Mouse (Mus musculus) lung, embryonic 15.5 days (tissue): Measurements from ENCODE around the gene Zfp809. TPM values are rescaled to one million over a fixed set of nuclear protein-coding genes. Genes with fewer than 3 reads are reported as not detected.
"Not testable (repeated sequence)": the region's sequence is repeated elsewhere in the genome, so short reads cannot be mapped to it uniquely, and the experiment has no call there.

Source experiments
- ATAC-seq: fragments of 200-750 bp; cut with Nextera tagmentation; 2 replicates; pipeline ENCODE4 v1.8.0; 2017; ENCODE audit warnings: moderate number of reproducible peaks, borderline replicate concordance; ENCODE audit not compliant: low FRiP score, low TSS enrichment; ENCODE audit errors: extremely low read depth
- H3K27ac ChIP-seq: fragments of 300-500 bp; sonication (generic); 2 replicates; pipeline ENCODE4 v1.5.1; 2015; ENCODE audit warnings: moderate library complexity, mild to moderate bottlenecking, inconsistent platforms
- H3K27me3 ChIP-seq: fragments of 300-500 bp; sonication (generic); 2 replicates; pipeline ENCODE4 v1.6.1; 2015; ENCODE audit warnings: inconsistent platforms
- H3K36me3 ChIP-seq: fragments of 300-500 bp; sonication (generic); 2 replicates; pipeline ENCODE4 v1.6.1; 2015; ENCODE audit warnings: inconsistent platforms
- H3K4me1 ChIP-seq: fragments of 300-500 bp; sonication (generic); 2 replicates; pipeline ENCODE4 v1.6.1; 2015; ENCODE audit warnings: inconsistent platforms
- H3K4me2 ChIP-seq: fragments of 300-500 bp; sonication (generic); 2 replicates; pipeline ENCODE4 v1.6.1; 2015; ENCODE audit warnings: inconsistent platforms, mild to moderate bottlenecking, moderate library complexity
- H3K4me3 ChIP-seq: fragments of 300-500 bp; sonication (generic); 2 replicates; pipeline ENCODE4 v1.5.1; 2015; ENCODE audit warnings: mild to moderate bottlenecking, inconsistent platforms
- H3K9ac ChIP-seq: fragments of 300-500 bp; sonication (generic); 2 replicates; pipeline ENCODE4 v1.6.1; 2015; ENCODE audit warnings: inconsistent platforms
- H3K9me3 ChIP-seq: fragments of 300-500 bp; sonication (generic); 2 replicates; pipeline ENCODE4 v1.6.1; 2016; ENCODE audit warnings: inconsistent platforms
- WGBS: fragments of 180-500 bp; shearing (Covaris S2); methylation state at CpG from one replicate; pipeline ENCODE4 v1.1.7; 2015; 5-methylcytosine and 5-hydroxymethylcytosine counted together
- polyA plus RNA-seq: library from polyadenylated mRNA; unstranded; fragments of >200 nt; fragmentation: Nextera tagmentation; extraction: Ambion mirVana; gene quantifications from 2 replicates; pipeline ENCODE4 v1.2.1, GENCODE M21; 2015

Zfp809 gene
- polyA plus RNA-seq = 20.1 and 24.7 TPM in 2 replicates

DNA sequence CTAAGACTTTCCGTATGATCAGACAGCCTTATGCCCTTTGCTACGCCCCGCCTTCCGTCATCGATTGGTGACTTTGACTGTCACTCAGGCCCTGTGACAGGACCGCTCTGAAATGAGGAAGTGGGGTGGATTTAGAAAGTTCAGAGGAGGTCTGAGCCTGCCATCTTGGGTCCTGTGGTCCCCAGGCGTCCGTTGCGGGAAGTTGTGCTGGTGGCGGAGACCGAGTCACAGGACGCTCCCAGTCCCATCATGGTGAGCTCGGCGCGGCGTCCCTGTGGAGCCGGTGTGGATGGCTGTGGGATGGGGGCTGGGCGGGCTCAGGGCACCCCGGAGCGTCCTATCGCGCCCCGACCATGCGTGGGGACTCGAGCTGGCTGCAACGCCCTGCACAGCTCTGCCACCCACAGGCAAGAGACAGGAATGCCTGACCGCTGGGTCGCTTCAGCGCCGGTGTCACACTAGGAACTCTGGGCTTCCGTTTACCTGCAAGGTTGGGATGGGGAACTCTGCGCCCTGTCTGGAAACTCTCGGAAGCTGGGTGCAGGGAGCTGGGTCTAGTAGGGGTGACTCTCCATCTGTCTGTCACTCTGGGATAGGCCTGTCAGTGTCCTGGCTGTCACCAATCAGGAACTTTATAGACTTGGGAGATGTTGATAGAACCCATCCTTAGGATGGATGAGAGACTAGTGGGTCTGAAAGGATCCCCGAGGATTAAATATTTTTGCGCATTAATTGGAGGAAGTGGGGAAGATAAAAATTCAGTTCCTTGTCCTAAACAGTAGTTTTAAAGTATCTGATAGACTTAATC lies at the start of gene Zfp809:
Gene Zfp809 (plus strand): TSS at position 134 of the 808 bp plus-strand sequence.
- Histone ChIP-seq H3K4me1 (peaks cover 10% of the 10 kb centered on the region; the same call in 1 of the 2 replicates), H3K9ac (peak within 1 kb of the TSS; percentile 92), H3K27me3 (no peaks in the 10 kb centered on the region), H3K4me3 (peak within 1 kb of the TSS; percentile 93), H3K4me2 (peak within 1 kb of the TSS; percentile 67), H3K27ac (peak within 1 kb of the TSS; percentile 98), H3K36me3 (peaks cover 3% of the 10 kb centered on the region; the same call in 1 of the 2 replicates), H3K9me3 (no peaks in the 10 kb centered on the region)
- 1% methylated on average over 35 of the region's 35 CpGs for WGBS
- ATAC-seq = peak; percentile 97

DNA sequence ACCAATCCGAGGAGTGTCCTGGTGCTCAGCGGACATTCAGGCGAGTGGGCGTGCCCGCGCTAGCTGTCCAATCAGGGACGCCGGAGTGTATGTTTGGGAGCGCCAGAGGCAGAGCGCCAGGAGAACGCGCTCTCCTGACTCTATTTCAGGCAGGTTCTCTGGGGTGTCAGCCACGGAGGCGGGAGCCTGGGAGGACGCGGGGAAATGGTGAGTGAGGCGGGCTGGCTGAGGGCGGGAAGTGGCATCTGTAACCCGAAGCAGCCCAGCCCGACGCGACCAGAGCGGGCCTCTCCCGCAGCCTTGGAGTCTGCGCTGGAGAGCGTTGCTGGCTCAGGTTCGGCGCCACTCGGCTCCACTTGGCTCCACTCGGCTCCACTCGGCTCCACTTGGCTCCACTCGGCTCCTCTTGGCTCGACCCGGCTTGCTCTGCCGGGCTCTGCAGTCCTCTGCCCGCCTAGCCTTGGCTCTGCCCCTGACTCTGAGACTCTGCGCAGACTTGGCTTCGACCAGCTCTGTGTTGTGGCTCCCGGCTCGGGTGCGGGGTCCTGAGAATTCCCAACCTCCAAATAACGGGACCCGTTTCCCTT lies 37.4 kb upstream of the Zfp809 start, which contains the start of gene Zfp872:
Gene Zfp872 (plus strand): TSS at position 66 of the 587 bp plus-strand sequence.
- peak within 1 kb of the TSS; percentile 46 for H3K9ac ChIP-seq
- H3K4me1 ChIP-seq = 0 out of 2 replicates have a peak, but pooled peaks cover 8% of the 10 kb centered on the region
- peaks cover 11% of the 10 kb centered on the region; the same call in 1 of the 2 replicates for H3K9me3 ChIP-seq
- H3K4me3 ChIP-seq = peak within 1 kb of the TSS; percentile 46
- peak within 1 kb of the TSS; percentile 24; the same call in 1 of the 2 replicates for H3K27ac ChIP-seq
- 10% methylated on average over 43 of the region's 43 CpGs for whole genome bisulfite sequencing
- no peaks in the 10 kb centered on the region for H3K36me3 ChIP-seq
- ATAC-seq = peak; percentile 85
- H3K27me3 ChIP-seq = peaks cover 7% of the 10 kb centered on the region; the same call in 1 of the 2 replicates
- peak within 1 kb of the TSS; percentile 85 for H3K4me2 ChIP-seq

DNA sequence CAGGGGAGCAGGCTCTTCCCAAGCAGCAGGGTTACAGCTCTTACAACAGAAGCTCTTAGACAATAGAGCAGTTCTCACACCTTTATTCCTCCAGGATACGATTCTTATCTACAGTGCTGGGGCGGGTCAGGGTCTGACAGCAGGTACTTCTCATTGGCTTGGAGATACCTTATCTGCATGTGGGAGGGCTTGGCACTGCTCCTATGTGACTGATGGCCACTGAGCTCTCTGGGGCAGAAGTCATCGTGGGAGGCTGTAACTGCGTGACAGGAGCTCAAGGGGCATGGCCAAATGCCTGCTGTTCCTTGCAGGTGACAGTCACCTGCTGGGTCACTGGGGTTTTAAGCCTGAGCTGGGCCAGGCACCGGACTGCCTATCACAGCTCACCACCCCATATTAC lies 29.1 kb upstream of the Zfp809 start:
- no peak for ATAC-seq
- H3K27me3 ChIP-seq = no peaks in the 10 kb centered on the region
- H3K36me3 ChIP-seq = no peaks in the 10 kb centered on the region
- H3K27ac ChIP-seq = no peak overlapping the region
- no peak overlapping the region for H3K4me2 ChIP-seq
- peaks cover 11% of the 10 kb centered on the region; the same call in 1 of the 2 replicates for H3K9me3 ChIP-seq
- H3K9ac ChIP-seq = no peak overlapping the region
- H3K4me1 ChIP-seq = no peaks in the 10 kb centered on the region
- H3K4me3 ChIP-seq = no peak overlapping the region
- 21% methylated on average over 5 of the region's 5 CpGs for WGBS

GRCm38 (mm10) chr9:22213785-22214194 lies 11.7 kb upstream of the Zfp809 start:
- ATAC-seq = peak; percentile 83
- 47% methylated on average over 2 of the region's 2 CpGs for WGBS
- peak overlapping the region; percentile 82 for H3K27ac ChIP-seq

DNA sequence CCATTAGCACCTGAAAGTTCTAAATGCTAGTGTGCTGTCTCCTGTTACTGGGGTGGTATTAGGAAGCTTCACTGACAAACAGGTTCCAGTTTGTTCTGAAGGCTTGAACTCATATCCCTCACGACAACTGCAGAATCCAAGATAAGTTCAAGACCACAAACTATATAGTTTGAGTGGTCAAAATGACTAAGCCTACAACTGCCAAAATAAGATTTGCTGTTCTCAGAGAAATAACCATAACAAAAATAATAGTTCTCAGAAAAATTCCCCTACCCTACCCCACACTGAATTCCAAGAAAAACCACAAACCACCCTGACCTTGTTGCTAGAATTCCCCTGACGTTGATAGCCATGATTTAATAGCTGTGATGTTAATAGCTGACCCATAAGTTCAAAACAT lies 11.0 kb upstream of the Zfp809 start:
- 57% methylated on average over 2 of the region's 2 CpGs for WGBS
- Histone ChIP-seq H3K4me3 (no peak overlapping the region), H3K4me1 (no peaks in the 10 kb centered on the region), H3K27ac (0 out of 2 replicates have a peak overlapping the region, but pooled peaks have one; percentile 82), H3K9me3 (no peaks in the 10 kb centered on the region), H3K4me2 (no peak overlapping the region), H3K9ac (no peak overlapping the region), H3K27me3 (no peaks in the 10 kb centered on the region), H3K36me3 (no peaks in the 10 kb centered on the region)
- ATAC-seq = no peak

More at GRCm38 (mm10) chr9:22213785-22214194, 11.7 kb upstream of the Zfp809 start:
- Histone ChIP-seq H3K4me3 (peak overlapping the region; percentile 10; the same call in 1 of the 2 replicates), H3K9me3 (no peaks in the 10 kb centered on the region), H3K27me3 (no peaks in the 10 kb centered on the region), H3K9ac (no peak overlapping the region), H3K36me3 (no peaks in the 10 kb centered on the region), H3K4me1 (no peaks in the 10 kb centered on the region), H3K4me2 (0 out of 2 replicates have a peak overlapping the region, but pooled peaks have one; percentile 27)

DNA sequence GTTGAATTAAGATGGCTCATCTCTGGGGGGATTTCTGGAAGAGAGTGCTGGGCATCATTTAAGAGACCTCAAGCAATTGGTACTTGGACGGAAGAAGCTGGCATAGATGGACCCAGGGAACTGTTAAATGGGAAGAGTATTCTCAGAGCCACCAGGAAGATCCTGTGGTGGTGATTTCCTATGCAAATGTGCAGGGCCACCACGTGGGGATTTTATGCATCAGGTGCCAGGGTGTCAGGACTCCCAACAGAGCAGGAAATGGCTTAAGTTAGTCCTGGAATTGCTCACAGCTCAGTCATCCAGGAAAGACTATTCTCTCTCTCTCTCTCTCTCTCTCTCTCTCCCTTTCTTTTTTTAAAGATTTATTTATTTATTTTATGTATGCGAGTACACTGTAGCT lies 8.8 kb upstream of the Zfp809 start:
- Histone ChIP-seq H3K4me2 (no peak overlapping the region), H3K9me3 (no peaks in the 10 kb centered on the region), H3K27me3 (no peaks in the 10 kb centered on the region), H3K4me1 (no peaks in the 10 kb centered on the region), H3K36me3 (no peaks in the 10 kb centered on the region), H3K27ac (no peak overlapping the region), H3K9ac (no peak overlapping the region), H3K4me3 (no peak overlapping the region)
- ATAC-seq = no peak
- WGBS = 61% methylated on average over 3 of the region's 3 CpGs

GRCm38 (mm10) chr9:22217858-22218493 lies 7.5 kb upstream of the Zfp809 start:
- peak; percentile 48; the same call in 1 of the 2 replicates for ATAC-seq
- WGBS = 23% methylated on average over 7 of the region's 8 CpGs
- Histone ChIP-seq H3K4me1 (no peaks in the 10 kb centered on the region), H3K27ac (no peak overlapping the region), H3K9ac (no peak overlapping the region), H3K4me2 (no peak overlapping the region), H3K4me3 (no peak overlapping the region), H3K9me3 (no peaks in the 10 kb centered on the region), H3K36me3 (no peaks in the 10 kb centered on the region), H3K27me3 (no peaks in the 10 kb centered on the region)

DNA sequence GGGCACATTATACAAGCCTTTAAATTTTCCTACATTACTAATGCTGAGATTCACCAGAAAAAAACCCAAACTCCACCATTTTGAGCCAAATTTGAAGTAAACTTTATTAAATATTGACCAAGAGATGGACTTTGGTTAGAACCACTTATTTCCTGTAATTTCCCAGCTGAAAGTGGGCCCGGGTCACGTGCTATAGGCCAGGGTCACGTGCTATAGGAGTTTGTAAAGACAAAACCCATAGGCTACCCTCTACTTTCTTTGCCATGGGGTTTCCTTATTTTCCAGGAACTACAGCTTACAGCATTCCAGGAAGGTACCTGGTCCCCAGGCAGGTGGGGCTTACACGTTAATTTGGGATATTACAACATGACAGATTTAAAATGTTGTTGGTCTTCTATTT lies 1.4 kb upstream of the Zfp809 start:
- Histone ChIP-seq H3K9me3 (no peaks in the 10 kb centered on the region), H3K36me3 (peaks cover 3% of the 10 kb centered on the region; the same call in 1 of the 2 replicates), H3K4me1 (peaks cover 10% of the 10 kb centered on the region; the same call in 1 of the 2 replicates), H3K4me3 (no peak overlapping the region), H3K27me3 (no peaks in the 10 kb centered on the region), H3K4me2 (no peak overlapping the region), H3K27ac (no peak overlapping the region), H3K9ac (no peak overlapping the region)
- ATAC-seq = no peak
- 94% methylated on average over 4 of the region's 4 CpGs for WGBS

GRCm38 (mm10) chr9:22224536-22225503 lies 694 bp upstream of the Zfp809 start:
- peak; percentile 9; the same call in 1 of the 2 replicates for ATAC-seq
- H3K27ac ChIP-seq = peak overlapping the region; percentile 98
- H3K36me3 ChIP-seq = peaks cover 3% of the 10 kb centered on the region; the same call in 1 of the 2 replicates
- peak overlapping the region; percentile 67 for H3K4me2 ChIP-seq
- WGBS = 20% methylated on average over 17 of the region's 17 CpGs
- peak overlapping the region; percentile 93 for H3K4me3 ChIP-seq
- H3K9me3 ChIP-seq = no peaks in the 10 kb centered on the region
- H3K27me3 ChIP-seq = no peaks in the 10 kb centered on the region
- H3K9ac ChIP-seq = peak overlapping the region; percentile 32
- peaks cover 10% of the 10 kb centered on the region; the same call in 1 of the 2 replicates for H3K4me1 ChIP-seq

DNA sequence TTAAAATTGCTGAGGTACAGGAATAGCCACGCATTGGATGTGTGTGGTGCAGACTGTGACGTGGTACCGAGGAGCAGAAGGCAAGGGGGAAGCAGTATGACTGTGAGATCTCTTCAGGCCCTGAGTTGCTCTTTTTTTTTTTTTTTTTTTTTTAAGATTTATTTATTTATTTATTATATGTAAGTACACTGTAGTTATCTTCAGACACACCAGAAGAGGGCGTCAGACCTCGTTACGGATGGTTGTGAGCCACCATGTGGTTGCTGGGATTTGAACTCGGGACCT lies 817 bp downstream of the Zfp809 start:
- not testable (repeated sequence) for H3K9me3 ChIP-seq, H3K36me3 ChIP-seq, ATAC-seq, H3K27me3 ChIP-seq
- Histone ChIP-seq H3K4me2 (peak overlapping the region; percentile 67), H3K9ac (peak overlapping the region; percentile 92; the same call in 1 of the 2 replicates), H3K4me3 (peak overlapping the region; percentile 93), H3K27ac (0 out of 2 replicates have a peak overlapping the region, but pooled peaks have one; percentile 50), H3K4me1 (peaks cover 10% of the 10 kb centered on the region; the same call in 1 of the 2 replicates)
- WGBS = 52% methylated on average over 7 of the region's 7 CpGs
